Mouse (Mus musculus) neural tube, embryonic 14.5 days (tissue): ENCODE data around the gene Klc4. TPM values are rescaled to one million over a fixed set of nuclear protein-coding genes. Genes with fewer than 3 reads are reported as not detected.

Experiments used
- ATAC-seq: fragments of 200-750 bp; cut with Nextera tagmentation; 2 replicates; pipeline ENCODE4 v1.8.0; 2017; ENCODE audit warnings: low read depth, mild to moderate bottlenecking, moderate TSS enrichment, moderate library complexity
- H3K27ac ChIP-seq: fragments of 300-500 bp; sonication (generic); 2 replicates; pipeline ENCODE4 v1.5.1; 2014; ENCODE audit warnings: low read depth, mild to moderate bottlenecking, control low read depth, low read length, moderate library complexity, mixed read lengths
- H3K27me3 ChIP-seq: fragments of 300-500 bp; sonication (generic); 2 replicates; pipeline ENCODE4 v1.6.1; 2014; ENCODE audit warnings: low read length; ENCODE audit not compliant: control insufficient read depth, insufficient read depth
- H3K36me3 ChIP-seq: fragments of 300-500 bp; sonication (generic); 2 replicates; pipeline ENCODE4 v1.6.1; 2014; ENCODE audit warnings: low read length, mixed read lengths; ENCODE audit not compliant: control insufficient read depth, insufficient read depth
- H3K4me1 ChIP-seq: fragments of 300-500 bp; sonication (generic); 2 replicates; pipeline ENCODE4 v1.6.1; 2014; ENCODE audit warnings: low read length; ENCODE audit not compliant: control insufficient read depth, insufficient read depth
- H3K4me2 ChIP-seq: fragments of 300-500 bp; sonication (generic); 2 replicates; pipeline ENCODE4 v1.6.1; 2014; ENCODE audit warnings: mild to moderate bottlenecking, low read depth, low read length, control low read depth
- H3K4me3 ChIP-seq: fragments of 300-500 bp; sonication (generic); 2 replicates; pipeline ENCODE4 v1.5.1; 2014; ENCODE audit warnings: low read depth, low read length, control low read depth, mixed read lengths
- H3K9ac ChIP-seq: fragments of 300-500 bp; sonication (generic); replicated peaks from 2 replicates; pipeline ENCODE4 v1.6.1; 2014; ENCODE audit warnings: low read depth, mild to moderate bottlenecking, control low read depth, low read length, mixed read lengths
- H3K9me3 ChIP-seq: fragments of 300-500 bp; sonication (generic); 2 replicates; pipeline ENCODE4 v1.6.1; 2016; ENCODE audit warnings: low read length; ENCODE audit not compliant: control insufficient read depth
- WGBS: fragments of 180-500 bp; shearing (Covaris S2); extraction: QIAGEN DNeasy Blood & Tissue Kit; methylation state at CpG from one replicate; pipeline ENCODE4 v1.1.7; 2014; 5-methylcytosine and 5-hydroxymethylcytosine counted together
- polyA plus RNA-seq: library from polyadenylated mRNA; unstranded; fragments of >200 nt; fragmentation: Nextera tagmentation; extraction: Ambion mirVana; gene quantifications from 2 replicates; pipeline ENCODE4 v1.2.1, GENCODE M21; 2014

Klc4 gene
- polyA plus RNA-seq, 1 experiment from 2014 or later, result 27.7 TPM

GRCm38 (mm10) chr17:46590439-46590838, 55.4 kb downstream of the Klc4 start:
- Histone ChIP-seq H3K27me3 (no peaks in the 10 kb centered on the region), H3K36me3 (peaks cover 41% of the 10 kb centered on the region), H3K4me2 (no peak overlapping the region), H3K4me3 (no peak overlapping the region), H3K9me3 (no peaks in the 10 kb centered on the region), H3K9ac (no peak overlapping the region), H3K27ac (no peak overlapping the region), H3K4me1 (no peaks in the 10 kb centered on the region)
- ATAC-seq, result no peak
- 94% methylated on average over 7 of the region's 7 CpGs for WGBS

GRCm38 (mm10) chr17:46589635-46590314, 56.0 kb downstream of the Klc4 start:
- no peak overlapping the region for H3K9ac ChIP-seq
- ATAC-seq, result no peak
- no peaks in the 10 kb centered on the region for H3K9me3 ChIP-seq
- H3K36me3 ChIP-seq, result peaks cover 45% of the 10 kb centered on the region
- H3K4me2 ChIP-seq, result no peak overlapping the region
- no peaks in the 10 kb centered on the region for H3K4me1 ChIP-seq
- H3K27ac ChIP-seq, result no peak overlapping the region
- WGBS, result 92% methylated on average over 16 of the region's 16 CpGs
- H3K4me3 ChIP-seq, result no peak overlapping the region
- H3K27me3 ChIP-seq, result no peaks in the 10 kb centered on the region

- Histone ChIP-seq H3K4me2 (no peak overlapping the region), H3K27me3 (no peaks in the 10 kb centered on the region), H3K9me3 (no peaks in the 10 kb centered on the region), H3K9ac (no peak overlapping the region), H3K4me1 (no peaks in the 10 kb centered on the region), H3K4me3 (no peak overlapping the region), H3K36me3 (peaks cover 45% of the 10 kb centered on the region), H3K27ac (no peak overlapping the region)
- no peak for ATAC-seq
- 97% methylated on average over 6 of the region's 6 CpGs for WGBS
Observed at GRCm38 (mm10) chr17:46588913-46589312, 56.9 kb downstream of the Klc4 start.

GRCm38 (mm10) chr17:46588173-46588572, 57.6 kb downstream of the Klc4 start:
- WGBS, result 94% methylated on average over 9 of the region's 9 CpGs
- no peak for ATAC-seq
- H3K9me3 ChIP-seq, result no peaks in the 10 kb centered on the region
- no peaks in the 10 kb centered on the region for H3K27me3 ChIP-seq
- H3K4me1 ChIP-seq, result no peaks in the 10 kb centered on the region
- no peak overlapping the region for H3K4me3 ChIP-seq
- no peak overlapping the region for H3K27ac ChIP-seq
- H3K36me3 ChIP-seq, result peaks cover 45% of the 10 kb centered on the region
- no peak overlapping the region for H3K4me2 ChIP-seq
- no peak overlapping the region for H3K9ac ChIP-seq

- H3K36me3 ChIP-seq, result peaks cover 59% of the 10 kb centered on the region
- H3K9ac ChIP-seq, result no peak overlapping the region
- H3K27me3 ChIP-seq, result no peaks in the 10 kb centered on the region
- H3K9me3 ChIP-seq, result no peaks in the 10 kb centered on the region
- no peak for ATAC-seq
- no peak overlapping the region for H3K27ac ChIP-seq
- H3K4me1 ChIP-seq, result no peaks in the 10 kb centered on the region
- H3K4me3 ChIP-seq, result no peak overlapping the region
- 93% methylated on average over 8 of the region's 8 CpGs for WGBS
- H3K4me2 ChIP-seq, result no peak overlapping the region
Observed at GRCm38 (mm10) chr17:46586327-46586726, 59.5 kb downstream of the Klc4 start.

Other genes starting within 250 kb of the Klc4 start
- gene Crip3, start 217.1 kb downstream of the Klc4 start, polyA plus RNA-seq, result 2.2 and 2.4 TPM in 2 replicates
- gene Slc22a7, start 207.6 kb downstream of the Klc4 start, polyA plus RNA-seq, result not detected in 2 replicates
- 6.3 and 7.0 TPM in 2 replicates for gene Ttbk1, start 158.3 kb downstream of the Klc4 start, polyA plus RNA-seq
- 11.8 and 12.5 TPM in 2 replicates for gene Dnph1, start 149.3 kb downstream of the Klc4 start, polyA plus RNA-seq
- 15.7 and 18.5 TPM in 2 replicates for gene Cul9, start 99.6 kb downstream of the Klc4 start, polyA plus RNA-seq
- gene Srf, start 89.8 kb downstream of the Klc4 start, polyA plus RNA-seq, result 5.4 and 5.5 TPM in 2 replicates
- 7.9 and 23.7 TPM in 2 replicates for gene Ptk7, start 16.5 kb downstream of the Klc4 start, polyA plus RNA-seq
- 59.9 and 64.4 TPM in 2 replicates for gene Mrpl2, start 207 bp upstream of the Klc4 start, polyA plus RNA-seq
- gene Cul7, start 4.3 kb upstream of the Klc4 start, polyA plus RNA-seq, result 30.1 and 33.8 TPM in 2 replicates
- 44.7 and 49.6 TPM in 2 replicates for gene Rrp36, start 28.3 kb upstream of the Klc4 start, polyA plus RNA-seq
- 263 and 301 TPM in 2 replicates for gene Mea1, start 32.8 kb upstream of the Klc4 start, polyA plus RNA-seq
- gene Klhdc3, start 34.9 kb upstream of the Klc4 start, polyA plus RNA-seq, result 151 and 161 TPM in 2 replicates
- 69.9 and 83.9 TPM in 2 replicates for gene Ppp2r5d, start 59.1 kb upstream of the Klc4 start, polyA plus RNA-seq
- 18.2 and 22.1 TPM in 2 replicates for gene Pex6, start 65.4 kb upstream of the Klc4 start, polyA plus RNA-seq
- 2.1 TPM in 2 replicates for gene Gnmt, start 83.1 kb upstream of the Klc4 start, polyA plus RNA-seq
- 62.5 and 65.8 TPM in 2 replicates for gene Cnpy3, start 106.2 kb upstream of the Klc4 start, polyA plus RNA-seq
- gene Ptcra, start 117.7 kb upstream of the Klc4 start, polyA plus RNA-seq, result 0.32 TPM in 1 of 2 replicates, not detected in the other
- 58.3 and 60.4 TPM in 2 replicates for gene 2310039H08Rik, start 126.6 kb upstream of the Klc4 start, polyA plus RNA-seq
- 69.9 and 82.1 TPM in 2 replicates for gene Rpl7l1, start 136.7 kb upstream of the Klc4 start, polyA plus RNA-seq
- 10.8 and 11.5 TPM in 2 replicates for gene Bicral, start 212.5 kb upstream of the Klc4 start, polyA plus RNA-seq
- gene Tbcc, start 244.7 kb upstream of the Klc4 start, polyA plus RNA-seq, result 62.1 and 65.4 TPM in 2 replicates